Mouse (Mus musculus) neural tube, embryonic 12.5 days (tissue): ENCODE measurements around the gene Tbl3. TPM values are rescaled to one million over a fixed set of nuclear protein-coding genes. Genes with fewer than 3 reads are reported as not detected.

Source experiments
- ATAC-seq: fragments of 200-750 bp; cut with Nextera tagmentation; 2 replicates; pipeline ENCODE4 v1.8.0; 2017; ENCODE audit warnings: low read depth, mild to moderate bottlenecking, moderate TSS enrichment, moderate library complexity; ENCODE audit not compliant: low FRiP score
- H3K27ac ChIP-seq: fragments of 300-500 bp; sonication (generic); 2 replicates; pipeline ENCODE4 v1.5.1; 2016
- H3K27me3 ChIP-seq: fragments of 300-500 bp; sonication (generic); replicated peaks from 2 replicates; pipeline ENCODE4 v1.6.1; 2016; ENCODE audit warnings: mild to moderate bottlenecking
- H3K36me3 ChIP-seq: fragments of 300-500 bp; sonication (generic); 2 replicates; pipeline ENCODE4 v1.6.1; 2016; ENCODE audit warnings: mild to moderate bottlenecking
- H3K4me1 ChIP-seq: fragments of 300-500 bp; sonication (generic); 2 replicates; pipeline ENCODE4 v1.6.1; 2016
- H3K4me2 ChIP-seq: fragments of 300-500 bp; sonication (generic); replicated peaks from 2 replicates; pipeline ENCODE4 v1.6.1; 2016; ENCODE audit warnings: mild to moderate bottlenecking
- H3K4me3 ChIP-seq: fragments of 300-500 bp; sonication (generic); 2 replicates; pipeline ENCODE4 v1.5.1; 2016
- H3K9ac ChIP-seq: fragments of 300-500 bp; sonication (generic); 2 replicates; pipeline ENCODE4 v1.6.1; 2016; ENCODE audit warnings: mild to moderate bottlenecking
- H3K9me3 ChIP-seq: fragments of 300-500 bp; sonication (generic); 2 replicates; pipeline ENCODE4 v1.6.1; 2016; ENCODE audit warnings: mild to moderate bottlenecking
- WGBS: fragments of 180-500 bp; shearing (Covaris S2); methylation state at CpG from one replicate; pipeline ENCODE4 v1.1.7; 2016; 5-methylcytosine and 5-hydroxymethylcytosine counted together
- polyA plus RNA-seq: library from polyadenylated mRNA; unstranded; fragments of >200 nt; fragmentation: Nextera tagmentation; extraction: Ambion mirVana; gene quantifications from 2 replicates; pipeline ENCODE4 v1.2.1, GENCODE M21; 2016

Tbl3 gene
- polyA plus RNA-seq, 1 experiment from 2014 or later = 91.5 TPM

DNA sequence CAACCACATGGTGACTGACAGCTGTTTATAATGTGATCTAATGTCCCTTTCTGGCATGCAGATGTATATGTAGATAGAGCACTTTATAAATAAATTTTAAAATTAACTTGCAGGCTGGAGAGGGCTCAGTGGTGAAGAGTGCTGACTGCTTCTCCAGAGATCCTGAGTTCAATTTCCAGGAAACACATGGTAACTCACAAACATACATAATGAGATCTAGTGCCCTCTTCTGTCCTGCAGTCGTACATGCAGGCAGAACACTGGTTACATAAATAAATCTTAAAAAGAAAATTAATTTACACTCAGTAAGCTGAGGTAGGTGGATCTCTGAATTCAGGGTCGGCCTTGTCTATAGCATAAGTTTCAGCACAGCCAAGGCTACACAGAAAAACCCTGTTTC lies 1.2 kb upstream of the Tbl3 start:
- H3K4me3 ChIP-seq = no peak overlapping the region
- 37% methylated on average over 2 of the region's 2 CpGs for WGBS
- H3K4me2 ChIP-seq = peak overlapping the region; percentile 68; the same call in 1 of the 2 replicates
- H3K27me3 ChIP-seq = no peaks in the 10 kb centered on the region
- H3K4me1 ChIP-seq = peaks cover 20% of the 10 kb centered on the region
- ATAC-seq = no peak
- no peak overlapping the region for H3K9ac ChIP-seq
- H3K9me3 ChIP-seq = no peaks in the 10 kb centered on the region
- no peak overlapping the region for H3K27ac ChIP-seq
- peaks cover 15% of the 10 kb centered on the region for H3K36me3 ChIP-seq

DNA sequence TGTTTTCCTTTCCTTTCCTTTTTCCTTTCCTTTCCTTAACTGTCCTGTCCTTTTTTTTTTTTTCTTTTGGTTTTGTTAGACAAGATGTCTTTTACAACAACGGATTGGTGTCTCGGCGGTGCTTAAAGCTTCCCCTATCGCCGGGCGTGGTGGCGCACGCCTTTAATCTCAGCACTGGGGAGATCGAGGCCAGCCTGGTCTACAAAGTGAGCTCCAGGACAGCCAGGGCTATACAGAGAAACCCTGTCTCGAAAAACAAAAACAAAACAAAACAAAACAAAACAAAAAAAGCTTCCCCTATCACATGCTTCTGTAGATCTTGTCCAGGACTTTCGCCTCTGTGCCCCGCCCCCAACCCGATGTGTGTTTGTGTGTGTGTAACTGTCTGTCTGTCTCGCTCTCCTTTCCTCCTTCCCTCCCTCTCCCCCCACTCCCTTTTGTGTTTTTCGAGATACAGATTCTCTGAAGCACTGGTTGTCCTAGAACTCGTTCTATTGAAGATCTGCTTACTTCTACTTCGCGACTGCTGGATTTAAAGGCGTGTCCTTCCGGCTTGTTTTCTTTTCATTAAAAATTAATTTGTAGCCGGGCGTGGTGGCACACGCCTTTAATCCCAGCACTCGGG lies 453 bp upstream of the Tbl3 start:
- peak overlapping the region; percentile 68 for H3K4me2 ChIP-seq
- ATAC-seq = peak; percentile 51; the same call in 1 of the 2 replicates
- WGBS = 7% methylated on average over 24 of the region's 24 CpGs

DNA sequence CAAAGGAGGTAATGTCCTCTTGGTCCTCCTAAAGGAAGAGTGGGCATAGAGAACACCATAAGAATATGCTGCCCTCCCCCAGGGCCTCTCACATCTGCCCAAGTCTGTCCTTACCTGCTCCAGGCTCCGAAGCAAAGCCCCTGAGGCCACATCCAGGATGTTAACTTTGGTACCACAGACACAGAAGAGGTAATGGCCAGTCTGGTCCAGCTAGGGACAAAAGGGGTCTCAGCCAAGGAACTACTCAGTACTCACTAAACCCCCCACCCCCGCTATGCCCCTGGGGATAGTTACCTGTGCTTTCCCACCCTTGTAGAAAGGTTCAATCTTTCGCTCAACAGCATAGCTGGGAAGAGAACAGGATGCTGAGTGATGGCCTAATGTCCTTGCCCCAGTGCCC lies 1.6 kb downstream of the Tbl3 start:
- peaks cover 37% of the 10 kb centered on the region for H3K36me3 ChIP-seq
- H3K27ac ChIP-seq = no peak overlapping the region
- H3K4me3 ChIP-seq = no peak overlapping the region
- no peaks in the 10 kb centered on the region for H3K27me3 ChIP-seq
- no peak overlapping the region for H3K9ac ChIP-seq
- no peaks in the 10 kb centered on the region for H3K9me3 ChIP-seq
- ATAC-seq = no peak
- peak overlapping the region; percentile 68; the same call in 1 of the 2 replicates for H3K4me2 ChIP-seq
- H3K4me1 ChIP-seq = peaks cover 20% of the 10 kb centered on the region
- WGBS = 89% methylated on average over 3 of the region's 3 CpGs

More for the DNA sequence above, 453 bp upstream of the Tbl3 start:
- peak overlapping the region; percentile 80 for H3K4me3 ChIP-seq
- H3K36me3 ChIP-seq = peaks cover 17% of the 10 kb centered on the region
- no peaks in the 10 kb centered on the region for H3K9me3 ChIP-seq
- peaks cover 20% of the 10 kb centered on the region for H3K4me1 ChIP-seq
- H3K27ac ChIP-seq = no peak overlapping the region
- peak overlapping the region; percentile 72 for H3K9ac ChIP-seq
- H3K27me3 ChIP-seq = no peaks in the 10 kb centered on the region

DNA sequence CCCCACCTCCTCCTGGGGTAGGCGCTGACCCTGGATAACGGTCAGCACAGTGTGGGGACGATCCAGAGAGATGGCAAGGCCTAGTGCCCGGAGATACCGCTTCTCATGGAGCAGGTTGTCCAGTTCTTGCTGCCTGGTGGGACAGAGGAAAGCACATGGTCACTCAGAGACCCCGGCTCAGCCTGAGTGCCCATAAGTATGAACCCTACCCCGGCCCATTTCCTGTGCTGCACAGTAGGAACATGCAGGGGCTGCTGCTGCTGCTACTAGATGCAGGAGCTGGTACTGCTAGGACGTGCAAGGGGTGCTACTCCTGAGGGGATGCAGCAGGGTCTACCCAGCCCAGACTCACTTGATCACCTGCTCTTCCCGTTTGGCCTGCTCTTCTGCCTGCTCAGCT lies 6.2 kb downstream of the Tbl3 start:
- 90% methylated on average over 9 of the region's 9 CpGs for WGBS
- no peak overlapping the region for H3K4me2 ChIP-seq
- no peak overlapping the region for H3K9ac ChIP-seq
- H3K27me3 ChIP-seq = no peaks in the 10 kb centered on the region
- peaks cover 27% of the 10 kb centered on the region for H3K4me1 ChIP-seq
- no peak overlapping the region for H3K27ac ChIP-seq
- no peak for ATAC-seq
- peaks cover 52% of the 10 kb centered on the region for H3K36me3 ChIP-seq
- no peak overlapping the region for H3K4me3 ChIP-seq
- H3K9me3 ChIP-seq = no peaks in the 10 kb centered on the region

DNA sequence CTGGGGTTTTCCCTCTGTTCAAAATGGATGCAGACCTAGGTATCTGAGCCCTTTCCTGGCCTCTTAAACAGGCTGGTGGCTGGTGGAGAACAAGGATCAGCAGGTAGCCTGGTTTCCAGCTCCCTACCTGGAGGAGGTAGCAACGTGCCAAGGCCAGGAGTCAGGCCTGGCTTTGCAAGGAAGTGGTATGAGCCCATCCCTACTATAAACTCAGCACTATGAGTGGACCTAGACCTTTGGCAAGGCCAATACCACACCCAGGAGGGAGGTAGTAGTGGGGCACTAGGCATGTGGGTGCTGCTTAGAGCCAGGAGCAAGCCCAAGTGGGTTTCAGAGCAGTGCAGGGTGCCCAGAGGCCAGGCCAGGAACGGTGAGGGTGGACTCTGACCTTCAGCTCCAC lies 8.0 kb downstream of the Tbl3 start:
- Histone ChIP-seq H3K4me2 (no peak overlapping the region), H3K27ac (no peak overlapping the region), H3K27me3 (no peaks in the 10 kb centered on the region), H3K4me3 (no peak overlapping the region), H3K9me3 (no peaks in the 10 kb centered on the region), H3K4me1 (peaks cover 25% of the 10 kb centered on the region), H3K36me3 (peaks cover 46% of the 10 kb centered on the region), H3K9ac (no peak overlapping the region)
- ATAC-seq = no peak
- WGBS = 76% methylated on average over 2 of the region's 2 CpGs

DNA sequence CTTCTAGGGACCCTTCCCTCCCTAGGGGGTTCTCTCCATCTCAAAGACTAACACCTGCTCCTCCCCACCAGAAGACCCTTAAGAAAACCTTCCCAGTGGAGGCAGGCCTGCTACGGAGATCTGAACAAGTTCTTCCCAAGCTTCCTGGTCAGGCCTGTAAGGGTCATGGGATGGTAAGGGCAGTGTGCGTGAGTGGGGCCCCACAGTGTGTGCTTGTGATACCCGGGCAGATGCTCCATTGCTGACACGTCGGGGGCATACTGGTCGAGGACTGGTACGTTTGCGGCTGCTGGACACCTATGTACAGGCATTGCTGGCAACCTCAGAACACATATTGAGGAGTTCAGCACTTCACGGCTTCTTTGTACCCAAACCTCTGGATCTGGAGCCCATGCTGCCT lies 8.7 kb downstream of the Tbl3 start:
- peaks cover 39% of the 10 kb centered on the region for H3K36me3 ChIP-seq
- no peaks in the 10 kb centered on the region for H3K9me3 ChIP-seq
- H3K4me2 ChIP-seq = no peak overlapping the region
- H3K27me3 ChIP-seq = no peaks in the 10 kb centered on the region
- no peak overlapping the region for H3K9ac ChIP-seq
- no peak overlapping the region for H3K4me3 ChIP-seq
- no peak for ATAC-seq
- H3K4me1 ChIP-seq = peaks cover 28% of the 10 kb centered on the region
- WGBS = 62% methylated on average over 9 of the region's 9 CpGs
- H3K27ac ChIP-seq = no peak overlapping the region

DNA sequence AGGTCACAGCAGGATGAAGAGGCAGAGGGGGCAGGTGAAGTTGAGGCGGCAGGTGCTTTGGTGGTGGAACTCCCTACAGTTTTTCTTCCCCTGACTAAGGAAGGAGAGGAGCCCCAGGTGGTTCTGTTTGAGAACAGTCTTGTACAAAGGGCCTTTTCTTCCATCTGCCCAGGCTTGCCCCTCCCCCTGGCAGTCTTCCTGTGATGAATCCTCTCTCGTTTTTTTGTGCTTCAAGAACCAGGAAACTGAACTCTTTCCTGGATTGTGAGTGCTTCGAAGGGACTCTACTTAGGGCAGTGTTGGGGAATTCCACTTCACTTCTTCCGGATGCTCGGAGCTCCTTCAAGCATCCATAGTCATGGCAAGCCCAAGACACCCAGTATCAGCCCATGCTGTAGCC lies 9.5 kb downstream of the Tbl3 start:
- Histone ChIP-seq H3K9me3 (no peaks in the 10 kb centered on the region), H3K4me1 (peaks cover 28% of the 10 kb centered on the region), H3K4me3 (no peak overlapping the region), H3K9ac (no peak overlapping the region), H3K27me3 (no peaks in the 10 kb centered on the region), H3K36me3 (peaks cover 40% of the 10 kb centered on the region), H3K27ac (no peak overlapping the region), H3K4me2 (no peak overlapping the region)
- ATAC-seq = no peak
- 24% methylated on average over 5 of the region's 5 CpGs for WGBS

DNA sequence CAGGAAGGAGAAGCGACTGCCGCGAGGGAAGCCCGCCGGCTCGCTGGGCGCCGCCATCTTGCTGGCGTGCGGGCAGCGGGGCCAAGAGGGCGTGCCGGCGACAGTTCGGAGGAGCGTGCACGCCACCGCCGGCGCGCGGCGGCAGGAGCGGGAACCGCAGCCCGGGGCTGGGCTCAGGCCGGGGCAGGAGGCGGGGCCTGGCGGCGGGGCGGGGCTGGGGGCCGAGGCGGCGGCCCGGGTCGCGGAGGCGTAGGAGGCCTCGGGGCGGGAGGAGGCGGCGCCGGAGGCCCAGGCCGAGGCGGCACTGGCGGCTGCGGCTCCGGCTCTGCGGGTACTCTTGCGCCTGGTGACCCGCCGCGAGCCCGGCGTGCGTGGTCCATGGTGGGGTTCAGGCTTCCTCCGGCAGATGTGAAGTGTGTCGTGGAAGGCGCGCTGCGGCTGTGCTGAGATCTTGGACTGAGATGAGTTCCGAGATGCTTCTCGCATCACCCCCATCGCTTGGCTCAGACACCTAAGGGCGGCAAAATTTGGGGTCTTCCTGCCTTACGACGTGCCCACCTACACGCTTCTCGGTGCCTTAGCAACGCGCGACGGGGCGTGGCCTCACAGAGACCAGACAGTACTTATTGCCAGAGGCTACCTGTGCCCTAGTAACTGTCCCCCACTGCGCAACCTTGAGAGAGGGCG lies 11.3 kb downstream of the Tbl3 start, which contains the start of the genes Gfer and Noxo1:
TSS of gene Gfer (minus strand) at position 146 of the 687 bp plus-strand sequence.
TSS of gene Noxo1 (plus strand) at position 224 of the 687 bp plus-strand sequence.
- H3K27me3 ChIP-seq = peaks cover 4% of the 10 kb centered on the region; the same call in 1 of the 2 replicates
- peaks cover 28% of the 10 kb centered on the region for H3K4me1 ChIP-seq
- WGBS = under 1% methylated on average over 71 of the region's 76 CpGs
- peaks cover 34% of the 10 kb centered on the region for H3K36me3 ChIP-seq
- H3K9me3 ChIP-seq = no peaks in the 10 kb centered on the region
- peak; percentile 83 for ATAC-seq
- H3K27ac ChIP-seq = peak within 1 kb of the TSS; percentile 83
- H3K9ac ChIP-seq = peak within 1 kb of the TSS; percentile 76
- H3K4me2 ChIP-seq = peak within 1 kb of the TSS; percentile 80
- peak within 1 kb of the TSS; percentile 79 for H3K4me3 ChIP-seq

DNA sequence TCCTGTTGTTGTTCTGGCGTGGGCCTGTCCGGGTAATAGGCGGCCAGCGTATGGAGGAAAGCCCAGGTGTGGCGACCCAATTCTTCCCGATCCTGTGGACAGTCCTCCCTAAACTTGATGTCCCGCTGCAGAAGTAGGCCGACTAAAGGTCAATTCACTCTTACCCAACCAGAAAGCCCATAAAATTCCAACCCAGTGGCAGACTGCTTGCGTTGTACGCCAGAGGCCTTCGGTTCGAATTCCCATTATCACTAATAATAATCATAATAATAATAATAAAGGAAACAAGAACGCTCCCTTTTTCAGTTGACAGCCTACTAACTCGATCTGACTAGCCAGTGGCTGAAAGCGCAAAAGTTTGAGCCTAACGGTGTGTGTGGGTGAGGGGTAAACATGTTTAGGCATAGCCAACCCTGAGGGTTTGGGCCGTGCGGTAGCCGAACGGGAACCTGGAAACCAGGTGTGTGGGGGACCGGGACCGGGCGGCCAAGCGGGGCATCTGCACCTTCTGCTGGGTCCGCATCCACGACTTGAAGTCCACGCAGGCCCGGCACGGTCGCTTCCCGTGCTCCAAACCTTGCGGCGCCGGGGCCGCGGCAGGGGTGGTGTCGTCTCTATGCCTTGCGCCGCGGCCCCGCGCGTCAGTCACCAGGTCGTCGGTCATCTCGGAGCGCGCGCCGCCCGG lies 12.0 kb downstream of the Tbl3 start:
- 5% methylated on average over 51 of the region's 51 CpGs for WGBS
- ATAC-seq = peak; percentile 63
- peaks cover 28% of the 10 kb centered on the region for H3K4me1 ChIP-seq

DNA sequence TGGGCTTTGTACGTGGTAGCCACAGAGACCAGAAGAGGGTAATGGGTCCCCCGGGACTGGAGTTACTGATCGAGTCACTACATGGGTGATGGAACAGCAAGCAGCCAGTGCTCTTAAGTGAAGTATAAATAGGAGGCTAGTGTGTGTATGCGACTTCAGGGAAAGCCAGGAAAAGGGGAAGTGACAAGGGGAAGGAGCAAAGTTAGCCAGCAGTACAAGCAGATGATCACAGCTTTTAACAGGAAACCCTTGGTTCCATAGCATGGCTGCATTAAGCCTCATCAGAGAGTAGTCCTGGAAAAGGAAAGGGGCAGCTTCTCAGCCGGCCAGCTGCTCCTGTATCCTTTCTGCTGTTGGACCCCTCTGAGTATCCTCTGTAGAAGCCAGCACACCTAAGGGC lies 15.1 kb downstream of the Tbl3 start:
- H3K4me3 ChIP-seq = no peak overlapping the region
- H3K4me1 ChIP-seq = peaks cover 28% of the 10 kb centered on the region
- H3K36me3 ChIP-seq = peaks cover 16% of the 10 kb centered on the region; the same call in 1 of the 2 replicates
- H3K9ac ChIP-seq = no peak overlapping the region
- peaks cover 40% of the 10 kb centered on the region for H3K27me3 ChIP-seq
- WGBS = 85% methylated on average over 5 of the region's 5 CpGs
- no peak for ATAC-seq
- H3K27ac ChIP-seq = no peak overlapping the region
- no peak overlapping the region for H3K4me2 ChIP-seq
- H3K9me3 ChIP-seq = no peaks in the 10 kb centered on the region

More for the DNA sequence above, 12.0 kb downstream of the Tbl3 start:
- Histone ChIP-seq H3K27ac (peak overlapping the region; percentile 27; the same call in 1 of the 2 replicates), H3K4me2 (peak overlapping the region; percentile 80), H3K36me3 (peaks cover 27% of the 10 kb centered on the region), H3K9ac (peak overlapping the region; percentile 76), H3K4me3 (peak overlapping the region; percentile 79), H3K9me3 (no peaks in the 10 kb centered on the region), H3K27me3 (peaks cover 11% of the 10 kb centered on the region)

DNA sequence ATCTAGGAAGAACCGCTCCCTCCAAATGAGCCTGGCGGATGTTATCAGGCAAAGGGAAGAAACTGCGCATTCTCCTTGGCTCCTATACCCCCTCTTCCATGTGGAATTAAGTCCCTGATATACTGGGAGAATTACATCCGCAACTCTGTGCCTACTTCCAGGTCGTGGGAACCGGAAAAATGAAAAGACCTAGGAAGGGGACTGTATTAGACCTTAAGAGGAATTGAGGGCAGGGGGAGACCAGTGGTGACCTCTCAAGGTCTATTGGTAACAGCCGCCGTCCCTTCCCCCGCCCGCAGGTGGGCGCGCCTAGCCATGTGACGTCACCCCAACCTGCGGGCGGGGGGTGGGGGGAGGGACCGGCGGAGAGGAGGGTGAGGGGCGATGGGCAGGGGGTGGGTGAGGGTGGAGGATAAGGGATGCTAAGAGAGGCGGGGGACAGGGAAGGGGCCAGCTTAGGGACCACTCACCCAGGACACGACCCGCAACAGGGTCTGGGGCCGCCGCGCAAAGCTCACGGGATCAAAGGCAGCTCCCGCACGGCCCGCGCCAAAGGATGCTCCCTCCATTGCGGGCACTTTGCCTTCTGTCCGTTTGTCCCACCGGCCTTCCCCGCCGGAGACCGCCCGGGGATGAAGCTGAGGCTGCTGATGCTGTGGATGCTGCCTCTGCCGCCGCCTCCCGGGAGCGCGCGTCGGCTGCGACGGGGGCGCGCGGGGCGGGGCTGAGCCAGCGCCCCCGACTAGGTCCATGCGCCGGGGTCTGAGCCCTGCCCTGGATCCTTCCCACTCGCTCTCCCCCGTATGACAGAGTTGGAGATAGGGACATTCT lies 18.0 kb downstream of the Tbl3 start, which contains the start of gene Syngr3:
TSS of gene Syngr3 (minus strand) at position 705 of the 831 bp plus-strand sequence.
- H3K27ac ChIP-seq = 0 out of 2 replicates have a peak within 1 kb of the TSS, but pooled peaks have one; percentile 12

More for the DNA sequence above, 18.0 kb downstream of the Tbl3 start, which contains the start of gene Syngr3:
- peak within 1 kb of the TSS; percentile 64 for H3K4me3 ChIP-seq
- peaks cover 18% of the 10 kb centered on the region; the same call in 1 of the 2 replicates for H3K36me3 ChIP-seq
- H3K9me3 ChIP-seq = no peaks in the 10 kb centered on the region
- 1% methylated on average over 55 of the region's 55 CpGs for WGBS
- H3K4me2 ChIP-seq = peak within 1 kb of the TSS; percentile 90
- peaks cover 43% of the 10 kb centered on the region for H3K27me3 ChIP-seq
- ATAC-seq = peak; percentile 63
- H3K4me1 ChIP-seq = peaks cover 16% of the 10 kb centered on the region
- peak within 1 kb of the TSS; percentile 75 for H3K9ac ChIP-seq
